Mouse (Mus musculus) testis, adult 2 months (tissue): Measurements from ENCODE around the gene Uba3.

Source experiments
- CTCF ChIP-seq: fragments of 200-500 bp; IDR thresholded peaks from 2 replicates; pipeline ENCODE4 v1.5.1; 2012; ENCODE audit warnings: low read depth, mild to moderate bottlenecking, inconsistent platforms, low read length, moderate library complexity; ENCODE audit not compliant: control insufficient read depth, insufficient read depth, insufficient replicate concordance
- POLR2A ChIP-seq: fragments of 200-500 bp; IDR thresholded peaks from 2 replicates; pipeline ENCODE4 v1.6.1; 2012; ENCODE audit warnings: low read depth, mild to moderate bottlenecking, inconsistent platforms, low read length, moderate library complexity; ENCODE audit not compliant: control insufficient read depth

DNA sequence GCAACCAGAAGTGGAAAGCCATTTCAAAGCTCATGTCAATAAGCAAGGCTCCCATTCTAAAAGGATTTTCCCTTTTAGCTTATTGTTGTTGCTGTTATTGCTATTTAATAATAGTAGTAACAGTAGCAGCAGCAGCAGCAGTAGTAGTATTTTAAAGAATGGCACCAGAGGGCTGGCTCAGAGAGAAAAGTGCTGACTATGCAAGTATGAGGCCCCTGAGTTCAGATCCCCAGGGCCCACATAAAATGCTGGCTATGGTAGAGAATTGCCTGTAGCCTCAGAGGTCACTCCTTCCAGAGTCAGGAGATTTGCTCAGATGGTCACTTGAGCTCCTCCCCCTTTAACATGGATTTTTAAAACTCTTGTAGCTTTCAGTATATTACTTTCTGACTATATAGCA, 39.8 kb upstream of the Uba3 start:
- TF ChIP-seq POLR2A (no peak), CTCF (no peak)
